In genomic region chr11:86473576-86473975, GRCm38 (mm10) we compare ENCODE assay signal across 11 mouse cellular contexts. TPM values are rescaled to one million over a fixed set of nuclear protein-coding genes. Genes with fewer than 3 reads are reported as not detected.
DNase-seq lines count a peak whose midpoint lies in the region; ATAC-seq and TF ChIP-seq lines count a peak whose summit lies in the region.
"Had no signal": no experiment of that assay in that cellular context is flagged by ENCODE, and none has a peak within 500 bp of the region (broad histone marks: within the 10 kb centered on the region; RNA-seq: fewer than 3 reads in every experiment).

No protein-coding gene starts in this region.

- ATAC-seq in heart, embryonic 12.5 days (ENCODE audit: insufficient number of reproducible peaks, low FRiP score), result no peak
- no peak for ATAC-seq in kidney, postnatal 0 days (replicated peaks; ENCODE audit: low FRiP score, low read depth)
- ATAC-seq in embryonic facial prominence, embryonic 14.5 days (ENCODE audit: low read depth), result no peak
- ATAC-seq in limb, embryonic 15.5 days (ENCODE audit: insufficient number of reproducible peaks, low FRiP score, low TSS enrichment, low read depth), result no peak
- no peak for ATAC-seq in granulocyte monocyte progenitor cell, adult 5-6 weeks (replicated peaks; ENCODE audit: poor library complexity, severe bottlenecking)

- intact Hi-C loops in heart, postnatal 14 days (cut with DNase I), result no loop called here

- WGBS in heart, embryonic 12.5 days, result 74% methylated on average over 3 of the region's 3 CpGs
- WGBS in kidney, postnatal 0 days, result 35% methylated on average over 3 of the region's 3 CpGs
- 38% methylated on average over 3 of the region's 3 CpGs for WGBS in embryonic facial prominence, embryonic 14.5 days
- WGBS in limb, embryonic 15.5 days, result 25% methylated on average over 3 of the region's 3 CpGs

- no peak for TF ChIP-seq CTCF in kidney, postnatal 0 days (IDR thresholded peaks at IDR 0.05; ENCODE audit: low read depth)

- H3K4me2 ChIP-seq in heart, embryonic 12.5 days, result no peak overlapping the region
- peak overlapping the region; percentile 49 for H3K4me2 ChIP-seq in kidney, postnatal 0 days (ENCODE audit: low read length)
- peak overlapping the region; percentile 52 for H3K4me2 ChIP-seq in embryonic facial prominence, embryonic 14.5 days (ENCODE audit: low read depth, low read length)
- peak overlapping the region; percentile 43 for H3K4me2 ChIP-seq in limb, embryonic 15.5 days

- H3K27me3 ChIP-seq in heart, embryonic 12.5 days (replicated peaks), result no peaks in the 10 kb centered on the region
- no peaks in the 10 kb centered on the region for H3K27me3 ChIP-seq in kidney, postnatal 0 days (ENCODE audit: insufficient read depth, low read length)
- no peaks in the 10 kb centered on the region for H3K27me3 ChIP-seq in embryonic facial prominence, embryonic 14.5 days (replicated peaks; ENCODE audit: control insufficient read depth, insufficient read depth, low read length)
- no peaks in the 10 kb centered on the region for H3K27me3 ChIP-seq in limb, embryonic 15.5 days

- no peak overlapping the region for H3K9ac ChIP-seq in heart, embryonic 12.5 days
- no peak overlapping the region for H3K9ac ChIP-seq in kidney, postnatal 0 days (ENCODE audit: low read depth, low read length)
- H3K9ac ChIP-seq in embryonic facial prominence, embryonic 14.5 days (ENCODE audit: low read depth, low read length), result no peak overlapping the region
- H3K9ac ChIP-seq in limb, embryonic 15.5 days, result no peak overlapping the region

- H3K36me3 ChIP-seq in heart, embryonic 12.5 days, result no peaks in the 10 kb centered on the region
- H3K36me3 ChIP-seq in kidney, postnatal 0 days (ENCODE audit: insufficient read depth, low read length), result no peaks in the 10 kb centered on the region
- H3K36me3 ChIP-seq in embryonic facial prominence, embryonic 14.5 days (ENCODE audit: control insufficient read depth, insufficient read depth, low read length), result no peaks in the 10 kb centered on the region
- no peaks in the 10 kb centered on the region for H3K36me3 ChIP-seq in limb, embryonic 15.5 days

- no peak overlapping the region for H3K4me3 ChIP-seq in heart, embryonic 12.5 days
- H3K4me3 ChIP-seq in kidney, postnatal 0 days (replicated peaks; ENCODE audit: low read depth, low read length), result no peak overlapping the region
- no peak overlapping the region for H3K4me3 ChIP-seq in embryonic facial prominence, embryonic 14.5 days (ENCODE audit: low read depth, low read length)
- peak overlapping the region; percentile 21; the same call in 1 of the 2 replicates for H3K4me3 ChIP-seq in limb, embryonic 15.5 days

- no peak for DNase-seq in heart, postnatal 14 days
- peak; percentile 71 for DNase-seq in kidney, postnatal 0 days (ENCODE audit: low spot score)
- no peak for DNase-seq in kidney, adult 9 months
- peak; percentile 34 for DNase-seq in embryonic facial prominence, embryonic 14.5 days (ENCODE audit: low spot score)
- DNase-seq in layer of hippocampus, adult 9-11 months, result no peak
- DNase-seq: adrenal gland, postnatal 14 days; lung, postnatal 10 days; thymus, postnatal 36 days had no signal

- H3K9me3 ChIP-seq in heart, embryonic 12.5 days (replicated peaks), result no peaks in the 10 kb centered on the region
- H3K9me3 ChIP-seq in kidney, postnatal 0 days (replicated peaks; ENCODE audit: low read length), result no peaks in the 10 kb centered on the region
- H3K9me3 ChIP-seq in embryonic facial prominence, embryonic 14.5 days (ENCODE audit: control insufficient read depth, low read length), result no peaks in the 10 kb centered on the region
- no peaks in the 10 kb centered on the region for H3K9me3 ChIP-seq in limb, embryonic 15.5 days

- H3K27ac ChIP-seq in heart, embryonic 12.5 days (ENCODE audit: poor library complexity, severe bottlenecking), result peak overlapping the region; percentile 2; the same call in 1 of the 2 replicates
- H3K27ac ChIP-seq in kidney, postnatal 0 days, result no peak overlapping the region
- H3K27ac ChIP-seq in embryonic facial prominence, embryonic 14.5 days (replicated peaks; ENCODE audit: low read depth, low read length), result peak overlapping the region; percentile 79
- 0 out of 2 replicates have a peak overlapping the region, but pooled peaks have one; percentile 73 for H3K27ac ChIP-seq in limb, embryonic 15.5 days

- peaks cover 17% of the 10 kb centered on the region; the same call in 1 of the 2 replicates for H3K4me1 ChIP-seq in heart, embryonic 12.5 days (replicated peaks)
- H3K4me1 ChIP-seq in kidney, postnatal 0 days (replicated peaks; ENCODE audit: insufficient read depth, low read length), result 0 out of 2 replicates have a peak, but pooled peaks cover 8% of the 10 kb centered on the region
- H3K4me1 ChIP-seq in embryonic facial prominence, embryonic 14.5 days (ENCODE audit: control insufficient read depth, insufficient read depth, low read length), result peaks cover 14% of the 10 kb centered on the region; the same call in 1 of the 2 replicates
- peaks cover 5% of the 10 kb centered on the region for H3K4me1 ChIP-seq in limb, embryonic 15.5 days

RNA-seq across cellular contexts. Expression of gene Rnft1, which starts 10.9 kb away (rescaled TPM):
- 45.3 and 46.8 TPM in 2 replicates for polyA plus RNA-seq in heart, embryonic 12.5 days (2016; fragmentation: Nextera tagmentation; extraction: Ambion mirVana)
- total RNA-seq in heart, postnatal 14 days (2021), result 10 to 100 TPM; 25.2 to 28.6 TPM
- polyA plus RNA-seq in kidney, postnatal 0 days (2015; fragmentation: Nextera tagmentation; extraction: Ambion mirVana), result 48.3 and 53.3 TPM in 2 replicates
- 53.5 and 53.6 TPM in 2 replicates for polyA plus RNA-seq in embryonic facial prominence, embryonic 14.5 days (2014; fragmentation: Nextera tagmentation; extraction: Ambion mirVana)
- 59.3 and 68.0 TPM in 2 replicates for polyA plus RNA-seq in limb, embryonic 15.5 days (2015; fragmentation: Nextera tagmentation; extraction: Ambion mirVana)
- 16.3 and 19.8 TPM in 2 replicates for total RNA-seq in granulocyte monocyte progenitor cell, adult 5-6 weeks (2014; fragmentation: Nextera tagmentation)
- 16.1 and 19.4 TPM in 2 replicates for total RNA-seq in granulocyte monocyte progenitor cell, adult 5-6 weeks (2017)

Comparison
In these comparisons a context has a peak if more than half of its experiments do, and no peak if none do; other contexts are left out.
1. DNase-seq: peak in kidney, postnatal 0 days (single experiment) and embryonic facial prominence, embryonic 14.5 days (single experiment); none in heart, postnatal 14 days (0 of 2), kidney, adult 9 months (single experiment) and layer of hippocampus, adult 9-11 months (single experiment).